Mouse (Mus musculus) C2C12 (cell line): Measurements from ENCODE around the gene Atg2b.

Experiments used
- CEBPB ChIP-seq: IDR thresholded peaks from one replicate; pipeline ENCODE4 v1.6.1; 2011; ENCODE audit warnings: low read depth, mild to moderate bottlenecking, control low read depth, moderate library complexity
- USF1 ChIP-seq: IDR thresholded peaks from one replicate; pipeline ENCODE4 v1.6.1; 2011; ENCODE audit warnings: low read depth, mild to moderate bottlenecking, control low read depth, moderate library complexity

GRCm38 (mm10) chr12:105700433-105700832 lies 15.4 kb upstream of the Atg2b start:
- TF ChIP-seq CEBPB (no peak), USF1 (no peak)
